Mouse (Mus musculus) bone marrow, adult 2 months (tissue): ENCODE measurements around the gene Sidt2. TPM values are rescaled to one million over a fixed set of nuclear protein-coding genes. Genes with fewer than 3 reads are reported as not detected.
A peak's percentile ranks its signal among the peaks of the same experiment; 100 is the strongest.

Source experiments
- H3K27ac ChIP-seq: fragments of 200-500 bp; 2 replicates; pipeline ENCODE4 v1.5.1; 2012; ENCODE audit warnings: low read depth, mild to moderate bottlenecking, control low read depth, inconsistent platforms, low read length; ENCODE audit not compliant: control insufficient read depth, poor library complexity, insufficient read depth
- H3K4me1 ChIP-seq: fragments of 200-500 bp; 2 replicates; pipeline ENCODE4 v1.6.1; 2011; ENCODE audit warnings: low read length; ENCODE audit not compliant: control insufficient read depth, insufficient read depth
- H3K4me3 ChIP-seq: fragments of 200-500 bp; replicated peaks from 2 replicates; pipeline ENCODE3; 2011; ENCODE audit warnings: mild to moderate bottlenecking, low read depth, low read length, control low read depth; ENCODE audit not compliant: control insufficient read depth
- CTCF ChIP-seq: fragments of 200-500 bp; IDR thresholded peaks from 2 replicates; pipeline ENCODE4 v1.5.1; 2011; ENCODE audit warnings: low read length, control low read depth; ENCODE audit not compliant: control insufficient read depth, insufficient read depth
- POLR2A ChIP-seq: fragments of 200-500 bp; IDR thresholded peaks from 2 replicates; pipeline ENCODE4 v1.6.1; 2011; ENCODE audit warnings: low read depth, mild to moderate bottlenecking, control low read depth, low read length, borderline replicate concordance; ENCODE audit not compliant: control insufficient read depth
- WGBS: fragments of 180-500 bp; shearing (Covaris S2); methylation state at CpG from one replicate; pipeline ENCODE4 v1.1.7; 2018; 5-methylcytosine and 5-hydroxymethylcytosine counted together
- polyA plus RNA-seq: library from polyadenylated mRNA; stranded (reverse); fragments of >200 nt; gene quantifications from 2 replicates; pipeline ENCODE4 v1.2.4, GENCODE M21; 2011; ENCODE audit warnings: low replicate concordance; ENCODE audit not compliant: missing spikeins, insufficient read depth, insufficient read length

Sidt2 gene
- polyA plus RNA-seq, 1 experiment, result 68.0 TPM

DNA sequence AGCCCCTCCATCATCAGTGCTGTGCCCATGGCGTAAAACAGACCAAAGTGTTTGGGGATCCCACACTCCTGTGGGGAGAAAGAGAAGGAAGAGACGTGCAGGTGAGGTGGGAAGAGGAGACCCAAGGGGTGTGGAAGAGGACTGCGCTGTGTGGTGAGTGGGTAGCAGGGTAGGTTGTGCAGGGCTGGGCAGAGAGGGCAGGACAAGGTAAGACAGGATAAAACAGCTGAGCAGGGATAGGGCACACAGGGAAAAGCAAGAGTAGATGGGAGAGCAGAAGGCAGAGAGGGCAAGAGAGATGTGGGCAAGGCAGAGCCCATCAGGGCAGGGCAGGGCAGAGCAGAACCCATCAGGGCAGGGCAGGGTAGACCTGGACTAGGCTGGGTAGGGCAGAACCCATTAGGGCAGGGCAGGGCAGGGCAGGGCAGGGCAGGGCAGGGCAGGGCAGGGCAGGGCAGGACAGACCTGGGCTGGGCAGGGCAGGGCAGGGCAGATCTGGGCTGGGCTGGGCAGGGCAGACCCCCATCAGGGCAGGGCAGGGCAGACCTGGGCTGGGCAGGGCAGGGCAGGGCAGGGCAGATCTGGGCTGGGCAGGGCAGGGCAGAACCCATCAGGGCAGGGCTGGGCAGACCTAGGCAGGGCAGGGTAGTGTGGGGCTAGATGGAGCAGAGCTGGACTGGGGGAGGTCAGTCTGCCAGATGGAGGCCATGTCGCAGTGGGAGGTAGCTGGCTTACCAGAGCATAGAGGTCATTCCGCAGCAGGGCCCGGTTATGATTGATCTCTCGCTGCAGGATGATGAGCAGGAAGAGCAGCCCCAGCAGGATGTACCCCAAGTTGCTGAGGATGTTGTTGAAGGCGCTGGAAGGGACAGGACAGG is 11.2 kb downstream of the Sidt2 start:
- WGBS, result 79% methylated on average over 8 of the region's 8 CpGs
- H3K4me1 ChIP-seq, result peaks cover 8% of the 10 kb centered on the region
- TF ChIP-seq CTCF (no peak), POLR2A (no peak)

DNA sequence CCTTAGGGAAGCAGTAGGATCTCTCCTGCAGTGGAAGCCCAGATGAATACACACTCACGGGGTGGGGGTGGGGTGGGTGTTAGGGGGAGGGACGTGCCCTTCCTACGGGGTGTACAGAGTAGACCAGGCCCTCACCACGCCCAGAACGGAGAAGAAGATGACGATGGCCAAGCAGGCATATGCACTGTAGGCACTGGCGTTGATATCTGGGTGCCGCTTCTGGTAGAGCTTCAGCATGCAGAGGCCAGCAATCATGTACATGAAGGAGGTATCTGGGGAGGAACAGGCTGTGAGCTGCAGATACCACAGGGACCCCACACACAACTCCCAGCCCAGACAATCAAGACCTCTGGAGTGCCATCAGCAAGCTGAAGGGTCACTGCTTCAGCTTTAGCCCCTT is 12.1 kb downstream of the Sidt2 start:
- TF ChIP-seq POLR2A (no peak), CTCF (no peak)
- Histone ChIP-seq H3K27ac (no peak overlapping the region), H3K4me3 (no peak overlapping the region), H3K4me1 (peaks cover 8% of the 10 kb centered on the region)
- 74% methylated on average over 8 of the region's 8 CpGs for WGBS

More for the DNA sequence above, 11.2 kb downstream of the Sidt2 start:
- H3K27ac ChIP-seq, result peak overlapping the region; percentile 79
- H3K4me3 ChIP-seq, result no peak overlapping the region

DNA sequence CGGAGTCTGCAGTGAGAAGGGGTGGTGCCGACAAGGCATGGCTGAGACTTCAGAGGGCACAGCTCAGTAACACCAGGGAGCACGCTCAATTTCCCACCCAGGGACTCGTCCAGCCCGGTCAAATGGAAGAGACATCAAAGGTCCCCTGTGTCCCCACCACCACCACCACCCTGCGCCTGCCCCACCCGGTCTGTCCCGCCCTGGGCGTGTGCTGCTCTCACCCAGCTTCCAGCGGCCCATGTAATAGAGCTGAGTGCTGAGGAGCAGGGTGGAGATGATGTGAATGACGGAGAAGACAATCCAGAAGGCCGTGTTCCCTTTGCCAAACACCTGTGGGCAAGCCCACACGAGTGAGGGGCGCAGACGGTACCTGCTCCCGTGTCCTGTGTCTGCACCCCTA is 12.6 kb downstream of the Sidt2 start:
- Histone ChIP-seq H3K4me3 (no peak overlapping the region), H3K27ac (no peak overlapping the region), H3K4me1 (peaks cover 8% of the 10 kb centered on the region)
- TF ChIP-seq POLR2A (no peak), CTCF (no peak)
- 90% methylated on average over 16 of the region's 16 CpGs for WGBS

DNA sequence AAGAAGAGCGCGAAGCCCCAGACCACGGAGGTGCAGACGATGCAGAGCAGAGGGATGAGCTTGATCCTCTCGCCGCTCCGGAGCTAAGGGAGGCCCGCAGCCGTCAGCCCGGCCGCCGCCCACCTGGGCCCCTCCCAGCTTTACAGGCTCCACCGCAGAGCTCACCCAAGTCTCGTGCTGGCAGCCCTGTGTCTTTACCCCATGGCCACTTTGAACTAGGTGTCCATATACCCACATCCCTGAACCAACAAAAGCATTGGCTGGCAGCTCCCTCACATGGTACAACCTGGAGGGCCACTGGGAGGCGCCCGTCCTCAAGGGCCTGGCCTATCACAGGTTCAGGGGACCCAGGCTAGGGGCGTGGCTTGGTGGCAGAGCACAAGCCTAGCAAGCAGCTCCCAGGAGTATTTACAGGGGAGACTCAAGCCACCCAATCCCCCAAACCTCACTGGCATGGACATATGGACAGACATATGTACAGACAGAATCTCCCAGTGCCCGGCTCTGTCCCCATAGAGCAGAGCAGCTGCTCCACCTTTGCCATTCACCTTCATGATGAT is 13.6 kb downstream of the Sidt2 start:
- Histone ChIP-seq H3K4me3 (no peak overlapping the region), H3K27ac (no peak overlapping the region), H3K4me1 (peaks cover 8% of the 10 kb centered on the region)
- TF ChIP-seq POLR2A, result no peak
- TF ChIP-seq CTCF, result no peak
- 89% methylated on average over 18 of the region's 18 CpGs for WGBS

DNA sequence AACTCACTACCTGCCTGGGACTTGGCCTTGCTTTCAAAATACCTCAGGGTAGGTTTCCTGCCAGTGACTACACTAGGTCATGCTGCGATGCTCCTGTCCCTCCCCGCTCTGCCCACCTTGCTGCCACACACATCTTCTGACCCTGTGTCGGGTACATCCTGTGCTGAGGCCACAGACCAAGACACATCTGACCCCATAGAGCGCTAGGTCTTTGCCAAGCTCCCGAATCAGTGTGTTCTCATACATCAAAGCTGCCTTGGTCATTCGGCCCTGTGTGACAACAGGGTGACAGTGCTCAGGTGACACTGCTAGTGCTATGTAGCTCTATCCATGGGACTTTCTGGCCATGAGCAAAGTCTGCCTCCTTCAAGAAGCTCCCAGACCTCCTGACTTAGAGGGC is 15.3 kb downstream of the Sidt2 start:
- peaks cover 4% of the 10 kb centered on the region for H3K4me1 ChIP-seq
- TF ChIP-seq POLR2A (no peak), CTCF (no peak)
- H3K4me3 ChIP-seq, result no peak overlapping the region
- 93% methylated on average over 6 of the region's 6 CpGs for WGBS
- no peak overlapping the region for H3K27ac ChIP-seq

DNA sequence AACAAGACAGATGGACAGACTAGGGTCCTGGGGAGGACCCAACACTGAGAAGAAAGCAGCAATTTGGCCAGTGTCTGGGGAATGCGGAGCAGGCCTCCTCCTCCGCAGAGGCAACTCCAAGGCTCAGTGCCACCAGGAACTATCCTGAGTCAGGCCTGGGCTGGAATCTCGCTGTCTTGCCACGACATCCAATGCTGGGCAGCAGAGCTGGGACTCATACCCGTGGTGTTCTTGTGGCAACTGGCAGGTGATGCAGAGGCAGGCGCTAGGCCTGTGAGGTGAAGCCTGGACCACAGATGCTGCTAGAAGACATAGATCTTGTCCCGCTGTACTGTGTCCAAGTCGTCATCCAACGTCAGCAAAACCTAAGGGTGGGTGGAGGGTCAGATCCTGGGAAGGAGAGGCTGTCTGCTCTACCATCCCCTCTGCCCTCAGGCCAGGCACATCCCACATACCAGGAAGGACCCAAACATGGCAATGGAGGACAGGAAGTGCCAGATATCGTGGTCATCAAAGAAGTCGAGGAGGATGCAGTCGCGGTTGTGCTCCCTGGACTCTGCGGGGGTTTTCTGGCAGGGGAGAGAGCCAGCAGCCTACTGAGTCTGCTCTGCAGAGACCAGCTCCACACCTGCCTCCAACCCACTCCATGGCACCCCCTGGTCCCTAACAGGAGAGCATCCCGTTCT is 16.0 kb downstream of the Sidt2 start:
- Histone ChIP-seq H3K27ac (no peak overlapping the region), H3K4me3 (no peak overlapping the region), H3K4me1 (peaks cover under 1% of the 10 kb centered on the region; the same call in 1 of the 2 replicates)
- TF ChIP-seq POLR2A (no peak), CTCF (no peak)
- 69% methylated on average over 15 of the region's 15 CpGs for WGBS

DNA sequence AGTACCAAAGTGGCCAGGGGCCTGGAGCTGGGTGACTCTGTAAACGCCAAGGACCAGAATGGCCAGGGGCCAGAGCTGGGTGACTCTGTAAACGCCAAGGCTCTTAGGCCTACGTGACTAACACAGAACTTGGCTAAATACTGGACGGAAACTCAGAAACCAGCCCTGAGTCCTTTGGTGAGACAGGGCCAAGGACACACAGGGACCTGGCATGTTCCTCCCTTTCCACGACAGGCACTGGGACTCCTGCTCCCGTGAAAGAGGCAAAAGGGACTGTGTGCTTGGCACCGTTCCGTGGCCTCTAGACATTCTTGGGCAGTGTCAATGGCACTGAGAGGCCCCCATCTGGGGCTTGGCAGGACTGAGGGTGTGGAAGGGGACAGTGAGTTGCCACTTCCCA is 17.0 kb downstream of the Sidt2 start:
- Histone ChIP-seq H3K4me1 (no peaks in the 10 kb centered on the region), H3K4me3 (no peak overlapping the region), H3K27ac (no peak overlapping the region)
- TF ChIP-seq CTCF (no peak), POLR2A (no peak)
- 91% methylated on average over 8 of the region's 8 CpGs for WGBS

DNA sequence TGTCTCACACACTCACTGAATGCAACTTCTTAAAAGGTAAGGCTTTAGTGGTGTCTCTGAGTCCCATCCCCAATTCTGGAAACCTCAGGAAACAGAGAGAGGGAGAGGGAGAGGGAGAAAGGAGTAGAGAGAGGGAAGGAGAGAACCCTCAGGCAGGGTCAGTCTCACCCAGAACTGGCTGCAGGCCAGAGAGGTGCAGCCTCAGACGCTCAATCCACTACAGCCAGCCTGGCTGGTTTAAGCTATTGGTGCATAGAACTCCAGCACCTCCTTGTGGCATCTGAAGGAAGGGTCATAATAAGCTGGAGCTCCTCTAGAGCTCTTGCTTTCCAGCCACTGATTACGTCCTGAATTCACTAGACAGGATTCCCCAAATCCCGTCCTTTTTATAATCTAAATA is 18.2 kb downstream of the Sidt2 start:
- TF ChIP-seq CTCF, result peak; percentile 58
- TF ChIP-seq POLR2A, result no peak
- no peak overlapping the region for H3K27ac ChIP-seq
- no peak overlapping the region for H3K4me3 ChIP-seq
- WGBS, result 27% methylated on average over 3 of the region's 3 CpGs
- no peaks in the 10 kb centered on the region for H3K4me1 ChIP-seq
